Mouse (Mus musculus) T-helper 17 cell (primary cell): ENCODE data around the gene Plxnb2.

Source experiments
- in situ Hi-C, 2 experiments: fragments of 300-600 bp; cut with MboI, MseI; formaldehyde crosslinking; loops; 1 replicate in 1 of 2; 2 replicates in 1 of 2; pipeline ENCODE4 v1.15.1; 2025; ENCODE audit warnings: high pct_unique_total_duplicates in 2 of 2

Plxnb2 gene

DNA sequence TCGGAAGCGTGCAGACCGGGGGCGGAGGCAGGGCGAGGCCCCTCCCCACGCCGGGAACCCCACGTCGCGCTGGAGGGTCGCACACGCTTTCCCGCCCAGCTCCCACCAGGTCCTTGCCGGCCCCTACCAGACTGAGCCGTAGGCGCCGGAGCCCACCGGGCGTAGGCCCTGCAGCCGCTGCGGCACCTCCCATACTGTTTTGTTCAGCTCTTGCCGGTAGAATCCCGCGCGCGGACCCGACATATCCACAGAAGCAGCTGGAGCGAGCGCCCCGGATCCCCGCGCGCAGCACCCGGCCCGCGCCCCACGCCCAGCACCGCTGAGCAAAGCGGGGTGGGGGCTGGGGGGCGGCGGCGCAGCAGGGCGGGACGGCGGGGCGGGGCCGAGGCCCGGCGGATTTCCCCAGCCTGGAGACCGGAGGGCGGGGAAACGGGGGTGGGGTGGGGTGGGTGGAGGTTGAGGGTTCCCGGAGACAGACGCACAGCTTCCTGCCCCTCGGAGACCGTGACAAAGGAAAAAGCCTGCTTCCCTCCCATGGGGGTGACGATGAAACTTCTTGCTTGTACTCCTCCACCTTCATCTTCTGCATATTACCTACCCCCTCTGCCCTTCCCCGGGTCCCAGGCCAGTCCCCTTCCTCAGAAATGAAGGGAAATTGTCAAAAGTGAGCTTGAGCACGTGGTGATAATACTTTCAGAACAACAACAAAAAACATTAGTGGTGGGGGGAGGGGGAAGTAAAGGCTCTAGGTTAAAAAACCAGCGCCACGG is 31.1 kb downstream of the Plxnb2 start, which contains the start of gene Mapk11:
Gene Mapk11, minus strand, starts transcription at position 358 of the 770 bp plus-strand sequence.
- in situ Hi-C loops, result no loop called here

DNA sequence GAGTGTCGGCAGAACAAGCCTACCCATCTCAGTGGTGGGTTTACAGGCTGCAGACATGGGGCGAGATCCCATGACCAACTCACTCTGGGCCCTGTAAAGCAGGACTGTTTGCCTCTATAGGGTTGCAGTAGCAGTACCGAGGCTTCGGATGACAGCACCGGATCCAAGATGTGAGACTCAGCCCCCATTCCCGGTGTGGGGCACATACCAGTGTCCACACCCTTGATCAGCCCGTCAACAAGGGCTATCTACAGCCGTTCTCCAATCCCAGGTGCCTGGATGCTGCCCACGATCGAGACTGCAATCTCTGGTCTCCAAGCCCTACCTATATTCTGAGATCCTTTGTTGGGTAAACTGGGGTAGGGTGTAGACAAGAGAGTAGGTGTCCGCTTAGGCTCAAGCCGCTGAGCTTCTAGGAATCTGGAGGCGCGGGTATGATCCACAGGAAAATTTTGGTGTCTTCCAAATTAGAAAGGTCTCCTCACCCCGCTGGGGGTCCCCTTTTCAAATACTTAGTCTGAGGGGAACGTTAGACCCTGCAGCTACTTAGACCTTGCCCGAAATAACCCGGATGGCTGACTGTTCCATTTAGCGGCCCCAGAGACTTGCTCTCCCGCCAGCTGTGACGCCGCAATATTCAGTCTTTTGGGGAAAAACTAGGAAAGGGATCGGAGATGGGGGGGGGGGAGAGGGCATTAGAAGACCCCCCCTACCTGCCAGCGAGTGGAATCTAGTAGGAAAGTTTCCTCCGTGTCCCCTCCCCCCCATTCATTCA is 31.9 kb downstream of the Plxnb2 start:
- in situ Hi-C loops, result no loop called here

DNA sequence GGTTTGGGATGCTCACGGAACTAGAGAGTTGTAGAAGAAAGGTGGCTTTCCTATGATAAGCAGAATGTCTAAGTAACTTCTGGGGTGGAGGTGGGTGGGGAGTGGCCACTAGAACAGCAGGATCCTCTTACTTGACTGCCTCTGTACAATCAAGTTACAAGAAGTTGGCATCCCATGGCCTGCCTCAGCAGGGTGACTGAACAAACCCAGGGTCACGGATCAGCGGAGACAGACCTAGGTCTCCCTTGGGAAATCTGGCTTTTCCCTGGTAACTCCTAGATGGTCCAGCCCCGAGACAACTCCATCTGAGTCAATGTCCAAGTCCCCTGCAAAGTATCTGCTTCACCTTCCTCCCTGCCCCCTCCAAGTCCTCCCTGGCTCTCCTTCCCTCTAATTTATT is 32.7 kb downstream of the Plxnb2 start:
- in situ Hi-C loops, result no loop called here

DNA sequence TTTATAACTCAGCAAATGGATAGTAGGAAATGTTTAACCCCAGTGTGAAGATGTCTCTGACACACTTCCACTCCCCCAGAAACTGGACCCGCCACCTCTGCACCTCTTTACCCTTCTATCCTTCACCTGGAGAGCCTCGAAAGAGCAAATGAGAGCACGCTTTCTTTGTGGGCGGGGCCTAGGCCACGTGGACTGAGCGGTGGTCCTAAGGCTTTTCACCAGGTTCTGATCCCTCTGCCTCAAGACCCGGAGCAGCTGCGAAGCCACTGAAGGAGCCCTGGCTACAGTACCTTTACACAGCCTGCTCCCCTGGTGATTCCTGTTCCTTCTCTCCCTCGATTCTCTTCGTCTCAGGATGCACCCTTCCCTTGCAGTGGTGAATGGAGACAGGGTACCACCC is 33.1 kb downstream of the Plxnb2 start:
- in situ Hi-C loops, result no loop called here

DNA sequence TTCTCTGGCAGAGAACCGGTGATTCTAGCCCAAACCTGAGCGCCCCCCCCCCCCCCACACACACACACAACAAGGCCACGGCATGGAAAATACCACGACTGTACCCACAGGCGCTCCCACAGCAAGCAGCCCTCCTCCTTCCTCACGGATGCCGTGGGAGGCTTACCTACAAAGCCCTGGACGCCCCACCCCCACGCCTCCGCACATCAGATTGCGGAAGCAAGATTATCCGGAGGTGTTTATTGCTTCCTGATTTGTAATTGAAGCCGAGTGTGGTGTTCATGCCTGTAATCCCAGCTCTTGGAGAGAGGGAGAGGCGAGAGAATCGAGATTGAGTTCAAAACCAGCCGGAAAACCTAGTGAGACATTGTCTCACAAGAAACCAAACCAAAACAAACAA is 33.6 kb downstream of the Plxnb2 start:
- in situ Hi-C loops, result no loop called here

DNA sequence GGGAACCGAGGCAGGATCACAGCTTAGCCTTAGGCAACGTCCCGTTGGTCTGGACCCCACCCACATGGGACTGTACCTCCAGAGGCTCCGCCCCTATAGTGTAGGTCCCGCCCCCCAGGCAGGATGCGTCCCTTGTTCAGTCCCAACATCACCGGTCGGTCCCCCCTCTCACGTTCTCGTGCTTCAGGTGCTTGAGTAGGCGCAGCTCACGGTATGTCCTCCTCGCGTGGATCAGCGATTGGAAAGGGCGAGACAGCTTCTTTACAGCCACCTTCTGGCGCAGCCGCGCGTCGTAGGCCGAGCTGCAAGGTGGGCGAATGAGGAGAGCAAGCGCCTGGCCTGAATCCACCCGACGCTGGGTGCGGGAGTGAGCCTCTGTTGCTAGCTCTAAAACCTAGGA is 34.1 kb downstream of the Plxnb2 start:
- in situ Hi-C loops, result no loop called here

DNA sequence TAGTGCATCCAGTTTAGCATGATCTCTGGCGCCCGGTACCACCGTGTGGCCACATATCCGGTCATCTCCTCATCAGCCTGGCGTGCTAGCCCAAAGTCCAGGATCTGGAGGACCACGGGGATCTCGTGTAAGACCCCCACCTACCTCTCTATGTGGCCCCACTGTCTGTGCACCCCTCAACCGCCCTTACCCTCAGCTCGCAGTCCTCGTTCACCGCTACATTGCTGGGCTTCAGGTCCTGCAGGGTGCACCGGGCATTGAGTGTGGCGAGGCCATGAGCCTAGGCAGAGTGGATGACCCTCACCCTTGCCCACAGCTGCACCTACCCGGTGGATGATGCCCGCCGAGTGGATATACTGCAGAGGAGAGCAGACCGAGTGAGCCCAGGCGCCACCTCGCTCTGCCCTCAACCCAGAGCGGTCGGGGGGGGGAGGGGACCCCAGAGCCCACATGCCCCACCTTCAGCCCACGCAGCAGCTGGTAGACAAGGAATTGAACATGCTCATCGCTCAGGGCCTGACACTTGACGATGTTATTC is 34.7 kb downstream of the Plxnb2 start:
- in situ Hi-C loops, result no loop called here

DNA sequence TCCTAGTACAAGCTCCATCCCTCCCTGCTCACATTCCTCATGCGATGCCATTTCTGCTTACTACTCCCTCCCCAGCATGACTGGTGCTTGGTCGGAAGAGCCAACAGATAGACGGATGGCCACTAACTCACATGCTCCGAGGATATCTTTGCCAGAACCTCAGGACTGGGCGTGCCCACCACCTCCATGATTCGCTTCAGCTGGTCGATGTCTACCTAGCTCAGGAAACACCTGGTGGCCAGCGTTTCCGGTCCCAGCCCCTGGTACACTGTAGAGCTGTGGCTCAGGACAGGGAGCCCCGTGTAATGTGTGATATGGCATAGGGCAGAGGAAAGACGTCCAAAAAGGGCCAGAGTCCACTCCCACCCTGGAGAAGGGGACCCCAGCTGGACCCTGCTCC is 35.6 kb downstream of the Plxnb2 start:
- in situ Hi-C loops, result no loop called here

DNA sequence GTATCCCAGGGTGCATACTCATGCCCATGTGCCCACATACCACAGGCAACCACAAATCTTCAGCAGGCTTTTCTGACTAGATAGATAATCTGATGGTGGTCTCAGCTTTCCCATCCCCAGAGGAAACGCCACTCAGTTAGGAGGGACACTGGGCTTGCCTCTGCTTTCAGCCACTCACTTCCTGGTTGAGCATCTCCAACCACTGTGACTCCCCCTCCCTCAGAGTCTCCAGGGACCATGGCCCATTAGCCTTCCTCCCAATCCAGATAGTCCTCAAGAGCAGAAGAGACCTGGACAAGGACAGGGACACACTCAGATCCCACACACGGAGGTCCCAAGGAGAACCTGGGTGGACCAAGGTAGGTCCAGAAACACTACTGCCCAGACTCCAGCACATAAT is 37.5 kb downstream of the Plxnb2 start:
- in situ Hi-C loops, result no loop called here

DNA sequence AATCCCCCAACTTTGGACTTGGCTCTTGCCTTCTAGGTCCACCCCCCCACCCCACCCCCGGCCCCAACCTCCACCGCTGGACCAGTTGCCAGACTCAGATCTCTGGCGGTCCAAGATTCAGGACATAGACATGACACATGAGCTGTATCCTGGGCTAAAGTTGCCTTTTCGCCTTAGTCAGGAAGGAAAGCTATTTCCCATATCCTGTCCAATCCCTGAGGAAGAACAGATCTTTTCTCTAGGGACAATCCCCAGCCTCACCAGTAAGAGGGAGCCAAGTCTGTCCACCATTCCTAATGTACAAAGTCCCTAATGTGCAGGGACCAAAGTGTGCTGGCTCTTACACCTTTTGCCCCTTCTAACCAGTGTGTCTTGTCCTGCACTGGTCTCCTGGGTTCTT is 38.7 kb downstream of the Plxnb2 start:
- in situ Hi-C loops, result no loop called here

DNA sequence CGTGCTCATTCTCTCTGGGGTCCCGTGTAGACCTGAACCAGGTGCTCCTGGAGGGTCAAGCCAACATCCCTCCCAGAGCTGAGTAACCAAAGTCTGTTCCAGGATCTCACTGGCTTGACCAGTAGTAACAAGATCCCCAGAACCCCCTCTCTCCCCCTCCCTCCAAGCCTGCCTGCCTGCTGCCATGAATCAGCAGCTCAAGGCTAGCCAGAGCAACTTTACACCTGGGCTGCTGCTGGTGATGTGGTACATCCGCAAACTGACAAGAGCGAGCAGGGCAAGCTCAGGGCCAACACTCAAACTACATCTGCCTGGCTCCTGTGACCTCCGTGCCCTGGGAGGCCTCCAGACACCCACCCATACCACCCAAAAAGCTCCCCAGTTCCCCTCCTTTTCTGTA is 39.1 kb downstream of the Plxnb2 start:
- in situ Hi-C loops, result no loop called here

DNA sequence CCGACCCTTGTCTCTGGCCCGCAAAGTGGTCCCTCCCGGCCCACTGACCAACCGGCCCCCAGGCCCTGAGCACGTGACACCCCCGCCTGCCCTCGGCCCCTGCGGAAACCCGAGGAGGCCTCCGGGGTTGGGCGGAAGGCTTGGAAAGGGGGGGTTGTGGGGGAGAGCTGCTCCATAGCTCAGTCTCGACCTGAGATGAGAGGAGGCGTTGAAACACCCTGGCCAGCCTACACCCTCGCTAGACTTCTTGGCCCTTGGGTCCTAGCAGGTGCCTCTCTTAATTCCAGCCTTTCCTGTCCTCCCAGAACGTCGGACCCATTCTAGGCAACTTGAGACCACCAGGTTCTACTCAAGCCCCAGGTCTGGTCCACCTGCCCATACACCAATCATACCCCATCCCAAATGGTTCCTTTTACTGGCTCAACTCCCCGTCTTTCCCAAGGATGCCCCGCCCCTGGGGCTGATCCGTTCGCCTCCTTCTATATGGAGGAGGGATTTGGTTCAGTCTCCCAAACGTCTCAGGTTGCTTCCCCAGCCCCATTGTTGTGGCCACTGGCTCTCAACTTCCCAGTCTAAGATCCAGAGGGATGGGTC is 39.8 kb downstream of the Plxnb2 start, which contains the start of gene Mapk12:
Gene Mapk12, minus strand, starts transcription at position 45 of the 594 bp plus-strand sequence.
- in situ Hi-C loops, result no loop called here

DNA sequence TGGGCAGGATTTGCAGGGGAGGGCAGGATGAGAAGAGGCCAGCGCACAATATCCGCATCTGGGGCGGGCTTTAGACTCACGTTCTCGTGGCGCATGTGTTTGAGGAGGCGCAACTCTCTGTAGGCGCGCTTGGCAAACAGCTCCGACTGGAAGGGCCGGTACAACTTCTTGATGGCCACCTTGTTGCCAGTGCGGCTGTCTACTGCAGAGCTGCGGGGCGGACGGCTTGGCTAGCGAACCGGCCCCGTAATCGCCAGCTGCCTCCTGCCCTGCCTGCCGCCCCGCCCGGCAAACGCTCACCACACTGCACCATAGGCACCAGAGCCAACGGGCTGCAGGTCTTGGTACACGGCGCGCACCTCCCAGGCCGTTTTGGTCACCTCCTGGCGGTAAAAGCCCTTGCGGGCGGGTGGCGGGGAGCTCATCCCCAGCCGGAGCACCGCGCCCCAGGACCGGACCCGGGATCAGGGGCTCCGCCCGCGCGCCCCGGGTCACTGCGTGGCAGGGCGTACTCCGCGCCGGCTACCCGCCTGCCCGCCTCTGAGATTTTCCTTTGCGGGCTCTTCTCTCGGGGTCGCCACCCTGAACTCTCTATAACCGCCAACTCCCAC is 40.4 kb downstream of the Plxnb2 start:
- in situ Hi-C loops, result no loop called here

DNA sequence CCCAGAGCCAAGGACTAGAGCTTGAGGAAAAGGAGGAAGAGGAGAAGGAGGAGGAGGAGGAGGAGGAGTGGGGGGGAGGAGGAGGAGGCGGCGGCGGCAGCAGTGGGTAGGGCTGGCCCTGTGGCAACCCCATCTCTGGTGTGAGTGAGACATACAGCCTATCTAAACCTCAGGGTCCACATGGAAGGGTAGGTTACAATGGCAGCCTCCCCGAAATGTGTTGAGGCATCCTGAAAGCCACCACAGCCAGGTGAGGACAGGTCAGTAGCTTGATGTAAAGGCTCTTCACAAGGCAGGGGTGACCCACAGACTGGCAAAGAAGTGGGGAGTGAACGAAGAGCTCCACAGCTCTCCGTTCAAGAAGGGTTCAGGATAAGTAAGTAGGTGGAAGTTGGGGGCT is 42.1 kb downstream of the Plxnb2 start:
- in situ Hi-C loops, result no loop called here

DNA sequence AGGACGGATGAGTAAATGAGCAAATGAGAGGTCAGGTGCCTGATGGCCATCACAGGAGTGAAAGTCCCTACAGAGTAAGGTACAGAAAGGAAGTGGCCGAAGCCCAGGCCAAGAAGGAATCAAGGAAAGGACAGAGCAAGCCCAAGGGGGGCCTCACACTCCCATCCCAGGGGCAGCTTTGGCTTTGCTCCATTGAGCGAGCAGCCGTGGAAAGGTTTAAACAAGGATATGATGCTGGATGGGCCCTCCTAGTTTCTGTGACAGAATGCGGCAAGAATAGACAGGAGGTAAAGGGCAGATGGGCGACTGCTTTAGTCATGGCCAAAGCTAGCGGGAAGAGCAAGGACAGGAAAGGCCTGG is 42.6 kb downstream of the Plxnb2 start:
- in situ Hi-C loops, result no loop called here

DNA sequence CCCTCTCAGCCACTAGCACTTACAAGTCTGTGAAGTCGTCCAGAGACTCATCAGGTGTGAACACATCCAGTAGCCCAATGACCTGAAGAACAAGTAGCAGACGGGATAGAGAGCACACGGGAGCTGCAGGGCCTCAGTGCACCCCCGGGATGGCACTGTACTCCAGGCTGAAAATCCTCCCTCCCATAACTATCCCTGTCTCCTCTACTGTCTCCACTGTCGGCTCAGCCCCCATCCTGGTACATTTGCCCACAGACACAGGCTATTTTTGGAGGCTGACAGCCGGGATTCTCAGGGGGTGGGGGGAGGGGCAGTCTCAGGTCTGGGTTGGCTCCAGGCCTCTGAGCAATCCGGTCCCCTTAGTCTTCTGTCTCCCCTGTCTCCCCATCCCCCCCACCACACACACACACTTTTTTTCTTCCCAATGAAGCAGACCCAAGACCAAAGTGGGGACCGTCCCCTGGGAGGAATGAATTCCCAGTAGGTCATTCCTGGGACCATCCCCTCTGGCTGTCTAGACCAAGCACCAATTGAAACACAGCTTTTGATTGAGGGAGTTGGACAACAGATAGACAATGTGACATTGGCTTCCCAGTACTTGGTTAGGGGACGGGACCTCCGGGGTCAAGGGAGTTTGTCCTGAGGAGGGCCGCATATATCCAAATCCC is 43.1 kb downstream of the Plxnb2 start:
- in situ Hi-C loops, result no loop called here

DNA sequence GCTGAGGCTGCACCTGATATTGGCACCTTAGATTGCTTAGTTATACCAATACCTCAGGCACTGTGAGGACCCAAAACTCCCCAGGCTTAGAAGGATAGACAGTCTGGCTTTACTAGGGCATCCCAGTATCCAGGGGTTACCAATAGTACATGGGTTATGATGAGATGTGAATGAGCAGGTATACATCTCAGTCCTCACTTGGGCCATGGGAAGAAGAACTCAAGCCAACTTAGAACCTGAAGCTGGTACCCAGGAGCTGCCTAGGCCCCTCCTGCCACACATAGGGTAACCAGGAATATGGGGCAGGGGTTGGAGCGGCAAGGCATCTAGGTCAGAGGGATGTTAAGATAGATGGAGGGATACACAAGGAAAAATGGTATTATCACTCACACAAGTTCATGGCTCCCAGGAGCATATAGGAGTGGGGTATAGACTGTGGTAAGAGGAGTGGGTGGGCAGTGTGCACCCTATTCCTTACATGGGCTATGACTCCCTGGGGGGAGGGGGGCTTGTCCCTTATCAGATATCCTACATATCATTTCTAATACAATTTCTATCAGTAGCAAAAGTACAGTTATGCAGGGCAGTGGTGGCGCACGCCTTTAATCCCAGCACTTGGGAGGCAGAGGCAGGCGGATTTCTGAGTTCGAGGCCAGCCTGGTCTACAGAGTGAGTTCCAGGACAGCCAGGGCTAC is 44.0 kb downstream of the Plxnb2 start:
- in situ Hi-C loops, result no loop called here

DNA sequence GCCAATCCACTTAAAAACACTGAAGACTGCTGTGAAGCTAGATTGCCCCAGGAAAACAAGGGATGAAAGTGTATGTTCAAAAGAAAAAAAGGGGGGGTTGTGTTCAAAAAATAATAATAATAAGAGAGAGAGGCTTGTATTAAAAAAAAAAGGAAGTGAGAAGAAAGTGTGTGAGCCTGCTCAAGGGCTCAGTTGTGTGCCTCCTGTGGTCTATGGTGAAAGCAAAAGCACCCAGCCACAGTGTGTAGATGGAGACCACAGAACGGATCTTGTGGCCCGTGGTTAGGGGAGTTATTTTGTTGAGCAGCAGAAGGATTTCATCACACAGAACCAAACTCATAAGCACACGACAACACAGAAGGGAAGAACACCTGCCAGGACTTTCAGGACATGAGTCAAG is 49.3 kb downstream of the Plxnb2 start:
- in situ Hi-C loops, result no loop called here

DNA sequence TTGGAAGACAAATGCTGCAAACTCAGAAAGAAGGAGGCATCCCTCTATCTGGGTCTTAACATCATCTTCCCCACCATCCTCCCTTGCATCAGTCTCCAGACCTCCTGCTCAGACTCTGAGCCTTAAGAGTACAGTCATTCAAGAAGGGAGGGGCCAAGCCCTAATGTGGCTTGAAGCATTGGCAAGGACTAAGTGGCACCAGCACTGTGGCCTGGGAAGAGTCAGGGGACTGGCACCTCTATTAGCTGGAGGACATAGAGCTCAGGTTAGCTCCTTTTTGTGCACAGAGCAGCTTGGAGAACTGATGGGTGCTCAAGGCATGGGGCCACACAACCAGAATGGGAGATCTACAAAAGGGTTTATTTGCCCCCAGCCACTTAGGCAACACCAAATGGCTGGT is 50.3 kb downstream of the Plxnb2 start:
- in situ Hi-C loops, result no loop called here
